Mouse (Mus musculus) B cell, adult 2 months (primary cell): Measurements from ENCODE around the gene Clcf1.
"Not testable (repeated sequence)": the region's sequence is repeated elsewhere in the genome, so short reads cannot be mapped to it uniquely, and the experiment has no call there.

Experiments used
- DNase-seq, 2 experiments: peaks; one replicate each; pipeline ENCODE4 v3.0.0; 2022

Clcf1 gene

DNA sequence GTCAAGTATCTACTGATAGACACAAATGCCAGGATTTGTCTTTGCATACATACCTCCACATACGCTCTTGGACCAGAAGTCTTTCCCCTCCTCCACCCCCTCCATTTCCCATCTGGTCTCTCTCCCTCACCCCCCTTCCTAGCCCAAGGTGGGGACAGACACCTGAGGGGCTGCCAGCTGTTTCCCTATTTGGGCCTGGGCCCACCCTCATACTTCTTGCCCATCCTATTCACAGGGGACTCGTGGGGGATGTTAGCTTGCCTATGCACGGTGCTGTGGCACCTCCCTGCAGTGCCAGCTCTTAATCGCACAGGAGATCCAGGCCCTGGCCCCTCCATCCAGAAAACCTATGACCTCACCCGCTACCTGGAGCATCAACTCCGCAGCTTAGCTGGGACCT lies 5.9 kb downstream of the Clcf1 start:
- DNase-seq: no peak

- DNase-seq: peak in 1 of 2 experiments; percentile 35
Observed at GRCm38 (mm10) chr19:4220416-4220815, 6.4 kb downstream of the Clcf1 start.

DNA sequence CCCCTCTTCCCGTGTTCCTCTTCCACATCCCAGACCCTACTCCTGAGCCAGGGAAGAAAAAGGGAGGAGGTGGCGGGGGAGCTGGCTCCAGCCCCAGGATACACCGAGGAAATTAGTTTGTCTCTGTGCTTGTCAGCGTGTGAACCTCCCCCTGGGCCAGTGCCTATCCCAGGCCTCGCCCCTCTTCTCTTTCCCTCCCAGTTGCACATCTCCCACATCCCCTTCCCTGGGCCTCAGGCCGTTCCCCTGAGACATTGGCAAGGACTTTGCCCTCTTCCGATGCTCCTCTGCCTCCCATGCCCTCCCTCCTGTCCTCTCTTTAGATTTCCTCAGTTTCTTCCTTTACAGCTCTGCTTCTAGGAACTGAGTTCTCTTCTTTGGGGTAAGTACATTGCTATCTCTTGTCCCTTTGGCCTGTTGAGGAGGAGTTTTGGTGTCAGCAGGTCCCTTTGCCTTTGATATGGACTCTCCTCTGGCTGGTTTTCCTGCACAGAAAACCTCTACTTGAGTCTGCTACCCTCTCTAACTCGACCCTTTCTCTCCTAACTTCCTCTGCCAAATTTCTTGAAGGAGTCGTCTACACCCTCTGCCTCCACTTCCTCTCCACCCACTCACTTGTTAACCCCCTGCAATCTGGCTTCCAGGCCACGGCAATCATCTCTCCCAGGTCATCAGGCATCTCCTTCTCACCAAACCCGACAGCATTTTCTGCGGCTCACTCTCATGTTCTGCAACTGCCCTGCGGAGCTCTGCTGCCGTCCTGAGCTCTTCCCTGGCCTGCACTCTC lies 7.1 kb downstream of the Clcf1 start:
- peak in 1 of 2 experiments; percentile 46 for DNase-seq

GRCm38 (mm10) chr19:4222165-4222564 lies 8.1 kb downstream of the Clcf1 start:
- DNase-seq: peak; percentile 37 to 42

DNA sequence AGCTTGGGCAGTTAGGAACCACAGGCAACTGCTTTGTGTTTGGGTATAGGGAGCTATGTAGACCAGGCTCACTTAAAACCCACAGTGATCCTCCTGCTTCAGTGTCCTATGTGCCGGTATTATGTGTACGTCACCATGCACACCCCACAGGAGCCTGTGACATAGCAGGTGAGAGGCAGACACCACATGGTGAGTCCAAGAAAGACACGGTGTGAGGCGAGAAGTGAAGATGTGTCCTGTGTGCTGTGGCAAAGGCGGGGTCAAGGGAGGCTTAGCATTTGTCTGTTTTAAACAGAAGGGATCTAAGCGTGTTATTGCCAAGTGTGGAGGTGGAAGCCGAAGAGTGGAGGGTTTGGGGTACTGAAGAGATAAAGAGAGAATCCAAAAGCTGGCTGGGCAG lies 12.7 kb downstream of the Clcf1 start:
- peak; percentile 55 to 63 for DNase-seq

DNA sequence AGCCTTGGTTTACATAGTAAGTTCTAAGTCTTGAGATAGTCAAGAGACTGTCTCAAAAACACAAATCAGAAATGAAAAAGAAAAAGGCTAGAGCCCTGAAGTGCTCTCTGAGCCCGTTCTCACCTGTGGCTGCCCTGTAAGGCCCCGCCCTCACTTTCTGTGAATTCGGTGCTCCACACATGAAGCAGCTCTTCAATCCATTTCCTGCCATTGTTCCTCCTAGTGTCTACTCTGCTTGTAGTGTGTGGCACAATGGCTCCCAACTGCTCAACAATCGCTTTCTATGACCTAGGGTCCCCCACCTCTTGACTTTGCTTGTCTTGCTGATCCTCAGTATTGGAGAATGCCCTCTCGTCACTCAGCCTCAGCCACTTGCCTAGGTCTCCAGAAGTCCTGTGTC lies 13.4 kb downstream of the Clcf1 start:
- DNase-seq: peak in 1 of 2 experiments; percentile 31

DNA sequence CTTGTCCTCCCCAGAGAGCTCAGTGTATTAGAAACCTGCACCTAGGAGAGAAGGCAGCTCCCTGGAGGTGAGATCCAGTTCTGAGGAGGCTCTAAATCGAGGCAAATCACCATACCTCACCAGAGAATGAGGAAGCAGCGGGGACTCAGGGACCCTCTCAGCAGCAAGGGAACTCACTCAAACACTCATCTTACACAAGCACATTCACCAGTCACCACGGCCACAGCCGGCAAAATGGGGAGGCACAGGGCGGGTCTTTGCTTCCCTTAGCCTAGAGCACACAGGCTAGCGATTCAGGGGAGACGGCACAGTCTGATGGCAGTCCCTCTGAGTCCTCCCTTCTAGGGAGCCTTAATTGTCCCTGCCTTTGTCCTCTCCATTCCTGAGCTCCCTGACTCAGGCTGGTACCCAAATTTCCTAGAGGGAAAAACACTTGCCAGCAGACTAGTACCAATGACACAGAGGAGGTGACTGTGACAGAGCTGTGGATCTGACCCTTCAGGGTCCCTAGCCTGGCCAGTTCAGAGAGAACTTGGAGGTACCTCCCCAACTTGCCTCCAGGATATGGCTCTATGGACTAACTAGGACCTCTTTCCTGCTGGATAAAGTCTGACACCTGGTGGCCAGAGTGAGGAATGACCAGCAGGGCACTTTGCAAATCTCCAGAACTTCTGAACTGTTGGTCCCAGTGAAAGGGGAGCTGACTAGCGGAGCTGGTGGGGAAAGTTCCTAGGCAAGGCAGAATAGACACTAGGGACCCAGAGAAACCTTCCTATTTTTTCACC lies 14.0 kb downstream of the Clcf1 start:
- peak; percentile 78 to 79 for DNase-seq

DNA sequence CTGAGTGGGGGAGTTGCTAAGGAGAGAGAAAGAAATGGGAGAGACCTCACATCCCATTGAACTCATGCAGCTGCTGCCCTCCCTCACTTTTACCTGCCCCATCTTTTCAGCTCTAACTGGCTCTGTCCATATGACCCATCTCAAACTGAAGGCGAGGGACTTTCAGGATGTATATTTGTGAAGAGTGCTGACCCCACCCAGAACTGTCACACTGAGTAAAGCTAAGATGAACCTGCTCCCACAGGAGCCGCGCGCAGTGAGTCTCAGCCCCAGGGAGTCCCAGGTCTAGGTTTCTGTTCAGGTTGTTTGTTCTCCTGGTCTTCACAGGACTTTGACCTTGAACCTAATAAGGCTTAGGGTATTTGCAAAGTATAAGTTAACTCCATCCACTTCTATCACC lies 14.9 kb downstream of the Clcf1 start:
- DNase-seq: no peak

DNA sequence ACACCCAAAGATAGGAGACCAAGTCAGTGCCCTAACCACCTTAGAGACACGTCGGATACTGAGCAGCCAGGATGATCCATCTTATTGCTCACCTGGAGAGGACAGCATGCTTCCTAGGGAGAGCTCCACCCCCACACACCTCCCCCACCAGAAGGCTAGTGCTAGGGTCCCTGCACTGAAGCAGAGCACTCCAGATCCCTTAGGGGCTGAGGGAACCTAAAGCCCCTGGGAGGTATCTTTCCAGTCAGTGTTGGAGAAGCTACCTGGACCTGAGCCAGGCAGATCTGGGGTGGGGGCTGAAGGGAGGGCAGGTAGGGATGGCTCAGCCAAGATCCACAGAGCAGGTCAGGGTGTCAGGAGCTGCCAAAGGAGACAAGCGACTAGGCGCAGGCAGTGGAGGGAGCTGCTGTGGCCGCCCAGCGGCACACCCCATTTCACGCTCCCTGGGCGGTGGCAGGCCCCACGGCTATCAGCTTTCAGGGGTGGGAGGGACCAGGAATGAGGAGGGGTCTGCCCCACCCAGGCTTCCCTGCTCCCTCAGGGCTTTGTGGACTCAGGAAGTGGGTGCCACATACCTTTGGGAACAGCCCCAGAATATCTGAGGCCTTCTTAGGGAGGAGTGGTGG lies 15.5 kb downstream of the Clcf1 start:
- no peak for DNase-seq

- peak; percentile 36 to 43 for DNase-seq
Observed at GRCm38 (mm10) chr19:4230415-4230814, 16.4 kb downstream of the Clcf1 start.

GRCm38 (mm10) chr19:4231253-4232185 lies 17.5 kb downstream of the Clcf1 start, which contains the start of gene Pold4:
Gene Pold4 (plus strand): TSS chr19:4231899.
- DNase-seq: peak; percentile 97 to 98

DNA sequence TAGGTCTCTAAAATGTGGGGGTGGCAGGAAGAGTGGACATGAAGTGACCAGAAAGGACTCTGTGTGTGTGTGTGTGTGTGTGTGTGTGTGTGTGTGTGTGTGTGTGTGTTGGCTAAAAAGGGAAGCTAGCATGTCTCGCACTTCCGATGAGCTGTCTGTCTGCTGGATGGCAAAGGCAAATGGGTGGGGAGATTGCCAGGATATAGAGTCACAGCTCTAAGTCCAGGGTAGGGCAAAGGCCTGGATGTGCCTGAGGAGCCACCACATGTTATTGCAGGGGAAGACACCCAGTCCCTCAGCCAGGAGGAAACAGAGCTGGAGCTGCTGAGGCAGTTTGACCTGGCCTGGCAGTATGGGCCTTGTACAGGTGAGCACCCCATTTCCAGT lies 18.1 kb downstream of the Clcf1 start:
- no peak for DNase-seq

DNA sequence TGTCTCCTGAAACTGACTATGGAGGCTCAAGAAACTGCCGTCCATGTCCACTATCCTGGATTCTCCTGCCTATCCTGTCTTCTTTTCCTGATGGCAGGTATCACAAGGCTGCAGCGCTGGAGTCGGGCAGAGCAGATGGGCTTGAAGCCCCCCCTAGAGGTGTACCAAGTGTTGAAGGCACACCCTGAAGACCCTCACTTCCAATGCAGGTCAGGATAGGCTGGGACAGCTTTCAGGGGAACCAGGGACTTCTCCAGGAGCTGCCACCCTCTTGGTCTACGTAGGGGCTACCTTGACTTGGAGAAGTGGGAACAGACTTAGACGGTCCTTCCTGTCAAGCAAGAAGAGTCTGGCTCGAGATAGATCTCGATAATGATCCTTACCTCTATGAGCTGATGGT lies 18.6 kb downstream of the Clcf1 start:
- no peak for DNase-seq

DNA sequence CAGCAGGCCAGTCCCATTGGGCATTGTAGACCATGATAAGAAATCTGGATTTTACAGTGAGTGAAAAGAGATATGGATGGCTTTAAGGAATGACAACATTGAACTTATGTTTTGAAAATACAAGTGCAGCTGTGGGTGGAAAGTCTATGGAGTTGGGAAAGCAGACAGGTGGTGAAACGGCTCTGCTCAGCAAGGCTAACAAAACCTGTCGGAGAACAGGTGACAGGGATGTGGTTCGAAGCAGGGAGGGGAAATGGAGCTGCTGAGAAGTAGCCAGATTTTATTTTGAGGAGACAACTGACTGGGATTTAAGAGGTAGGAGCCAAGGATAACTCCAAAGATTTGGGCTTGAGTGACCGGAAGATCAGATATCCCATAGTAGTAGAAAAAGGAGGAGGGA lies 20.5 kb downstream of the Clcf1 start:
- DNase-seq: no peak

DNA sequence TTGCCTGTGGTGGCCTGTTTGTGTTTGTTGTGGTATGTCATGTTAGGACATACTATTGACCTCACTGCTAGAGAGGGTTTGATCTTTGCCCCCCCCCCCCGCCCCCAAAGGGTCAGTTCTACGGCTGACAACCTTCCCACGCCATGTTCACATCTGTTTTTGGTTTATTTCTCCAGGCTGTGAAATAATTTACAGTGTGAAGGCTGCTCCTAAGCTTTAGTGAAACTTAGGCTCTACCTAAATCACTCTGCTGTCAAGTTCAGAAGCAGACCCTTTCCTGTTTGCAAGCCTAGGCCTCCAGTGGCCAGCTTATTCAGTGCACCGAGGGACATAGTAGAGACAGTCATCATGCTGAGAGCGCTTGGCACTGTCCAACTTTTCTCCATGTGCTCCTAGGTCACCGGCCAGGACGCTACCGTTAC lies 26.2 kb downstream of the Clcf1 start:
- DNase-seq: no peak

GRCm38 (mm10) chr19:4242416-4242815 lies 28.4 kb downstream of the Clcf1 start:
- peak in 1 of 2 experiments; percentile 22 for DNase-seq

GRCm38 (mm10) chr19:4244775-4245174 lies 30.7 kb downstream of the Clcf1 start:
- DNase-seq: no peak

DNA sequence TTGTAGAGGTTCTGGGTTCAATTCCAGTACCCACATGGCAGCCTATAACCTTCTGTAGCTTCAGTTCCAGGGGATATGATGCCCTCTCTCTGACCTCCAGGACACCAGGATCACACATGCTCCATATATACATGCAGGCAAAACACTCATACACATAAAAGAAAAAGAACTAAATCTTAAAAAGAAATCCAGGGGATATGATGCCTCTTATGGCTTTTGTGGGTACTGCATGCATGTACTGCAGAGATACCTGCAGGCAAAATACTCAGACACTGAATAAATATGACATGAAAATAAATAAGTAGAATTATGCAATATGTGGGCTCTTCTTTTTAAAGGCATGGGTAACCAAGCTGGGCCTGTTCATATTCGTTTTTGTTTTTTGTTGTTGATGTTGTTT lies 33.0 kb downstream of the Clcf1 start:
- DNase-seq: peak in 1 of 2 experiments; percentile 43

- not testable (repeated sequence) for DNase-seq
Observed at GRCm38 (mm10) chr19:4248683-4249082, 34.6 kb downstream of the Clcf1 start.

GRCm38 (mm10) chr19:4254230-4254629 lies 40.2 kb downstream of the Clcf1 start:
- DNase-seq: peak in 1 of 2 experiments; percentile 13

DNA sequence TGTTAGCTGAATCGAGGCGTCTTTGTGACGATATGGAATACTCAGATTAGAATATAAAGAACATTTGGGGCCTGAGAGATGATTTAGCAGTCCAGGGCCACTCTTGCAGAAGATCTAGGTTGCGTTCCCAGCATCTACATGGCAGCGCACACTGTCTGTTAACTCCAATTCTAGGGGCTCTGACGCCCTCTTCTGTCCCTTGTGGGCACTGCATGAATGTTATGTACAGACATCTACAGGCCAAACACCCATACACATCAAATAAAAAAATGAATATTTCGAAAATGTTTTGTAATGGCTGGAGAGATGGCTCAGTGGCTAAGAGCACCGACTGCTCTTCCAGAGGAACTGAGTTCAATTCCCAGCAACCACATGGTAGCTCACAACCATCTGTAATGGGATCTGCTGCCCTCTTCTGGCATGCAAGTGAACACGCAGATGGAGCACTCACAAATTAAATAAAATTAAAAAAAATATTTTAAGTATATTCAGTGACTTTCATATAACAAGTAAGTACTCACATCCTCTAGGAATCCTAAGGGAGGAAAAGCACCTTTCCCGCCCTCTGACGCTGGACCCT lies 41.6 kb downstream of the Clcf1 start:
- DNase-seq: peak; percentile 35 to 39
